Mouse (Mus musculus): ENCODE measurements at regions not wholly inside any gene's neighbourhood (a gene's known extent, or its start where the extent isn't known, plus 50 kb on each side); places are given as distances from the start of the nearest gene placed in this dataset.

- TF ChIP-seq POLR2A (IDR thresholded peaks at IDR 0.05; ENCODE audit: insufficient read depth, low read depth, low read length) (no peak), CTCF (IDR thresholded peaks at IDR 0.05; ENCODE audit: insufficient read depth, low read depth, low read length) (no peak)
Observed at GRCm38 (mm10) chr17:45806430-45806829, 72.8 kb upstream of the 1600014C23Rik start.
